Mouse (Mus musculus): ENCODE measurements around the gene Hdac9.

DNA sequence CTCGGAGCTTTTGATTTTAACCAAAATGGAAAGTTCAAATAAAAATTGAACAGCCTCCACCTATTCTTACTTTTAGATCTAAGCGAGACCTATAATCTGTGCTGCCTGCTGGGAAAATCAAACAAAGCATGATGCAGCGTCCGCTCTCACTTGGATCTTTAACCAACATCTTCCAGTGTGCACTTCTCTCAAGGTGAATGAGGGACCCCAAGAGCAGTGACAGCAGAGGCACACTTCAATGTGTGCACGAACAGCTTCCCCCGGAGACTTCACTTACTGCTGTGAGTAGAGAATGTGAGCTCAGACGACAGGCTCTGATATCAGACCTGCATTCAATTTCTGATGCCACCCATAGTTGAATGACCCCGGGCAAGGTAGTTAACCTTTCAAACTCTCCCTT lies 16.7 kb downstream of the Hdac9 start:
- TF ChIP-seq EP300 (IDR thresholded peaks at IDR 0.05; ENCODE audit: low read depth) (no peak), CTCF (IDR thresholded peaks at IDR 0.05; ENCODE audit: low read depth) (no peak)
